Mouse (Mus musculus) thymus, postnatal 14 days (tissue): ENCODE data around the gene Rasl12.

Source experiments
- DNase-seq: peaks from one replicate; pipeline ENCODE4 v3.0.0; 2021

Gene Rasl12

DNA sequence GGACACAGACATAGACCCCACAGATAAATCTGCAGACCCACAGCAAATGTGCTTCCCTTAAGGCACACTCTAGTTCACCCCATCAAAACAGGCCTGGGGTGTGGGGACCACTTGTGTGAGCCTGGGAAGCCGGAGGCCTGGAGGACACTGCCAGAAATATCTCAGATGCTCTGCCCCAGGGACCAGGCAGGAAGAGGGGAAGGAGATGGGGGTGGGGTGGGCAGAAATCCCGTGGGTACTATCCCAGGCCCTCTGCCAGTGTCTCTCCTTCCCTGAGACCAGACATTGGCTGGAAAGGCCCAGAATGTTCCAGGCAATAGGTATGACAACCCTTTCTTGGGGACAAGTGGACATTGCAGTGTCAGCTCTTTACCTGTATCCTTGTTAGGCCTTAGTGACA is 4.7 kb upstream of the Rasl12 start:
- no peak for DNase-seq

- no peak for DNase-seq
These were observed 3.9 kb upstream of the Rasl12 start for GRCm38 (mm10) chr9:65394360-65394759.

DNA sequence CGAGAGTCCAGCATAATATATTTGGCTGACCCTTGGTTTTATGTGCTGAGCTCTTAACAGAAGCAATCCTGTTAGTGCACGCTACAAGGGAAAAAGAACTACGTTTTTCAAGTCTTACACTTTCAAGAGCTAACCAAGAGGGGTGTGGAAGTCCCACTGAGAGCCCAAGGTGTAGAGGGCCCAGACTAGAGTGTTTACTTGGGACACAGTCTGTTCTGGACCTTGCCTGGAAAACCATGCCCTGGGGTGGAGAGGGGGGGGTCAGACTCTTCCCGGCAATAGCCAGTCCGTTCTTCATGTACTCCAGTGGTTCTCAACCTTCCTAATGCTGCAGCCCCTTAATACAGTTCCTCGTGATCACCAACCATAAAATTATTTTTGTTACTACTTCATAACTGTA is 1.6 kb downstream of the Rasl12 start:
- DNase-seq, result no peak

DNA sequence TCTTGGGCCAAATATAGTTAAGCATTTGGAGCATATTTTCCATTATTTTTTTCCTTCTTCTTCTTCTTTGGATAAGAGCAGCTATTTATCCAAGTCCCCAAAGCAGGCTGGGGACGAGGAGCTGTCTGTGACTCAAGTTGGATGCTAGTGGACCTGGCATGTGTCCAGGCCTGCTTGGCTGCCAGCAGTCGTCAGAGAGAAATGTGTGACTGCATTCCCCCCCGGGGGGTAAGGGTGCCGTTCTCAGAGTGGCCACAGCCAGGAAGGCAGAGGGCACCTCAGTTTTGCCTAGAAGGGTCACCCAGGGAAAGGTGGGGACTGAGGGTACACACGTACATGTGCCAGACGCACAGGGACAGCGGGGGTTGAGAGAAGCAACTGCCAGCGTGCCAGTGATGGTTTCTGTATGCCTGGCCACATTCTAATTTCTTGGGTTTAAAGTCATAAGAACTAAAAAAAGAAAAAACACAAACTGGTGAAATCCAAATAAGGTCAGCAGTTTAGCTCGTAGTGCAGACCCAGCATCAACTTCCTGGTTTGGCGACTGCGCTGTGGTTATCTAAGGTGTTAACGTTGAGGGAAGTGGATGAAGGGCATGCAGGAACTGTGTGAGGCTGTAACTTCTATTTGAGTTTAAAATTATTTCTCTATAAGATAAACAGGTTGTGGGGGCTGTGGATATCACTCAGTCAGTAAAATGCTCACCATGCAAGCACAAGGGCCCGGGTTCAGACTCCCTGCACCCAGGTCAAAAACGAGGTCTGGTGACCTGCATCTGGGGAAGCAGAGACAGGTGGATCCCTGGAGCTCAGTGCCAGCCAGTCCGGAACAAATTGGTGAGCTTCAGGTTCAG is 6.3 kb downstream of the Rasl12 start:
- no peak for DNase-seq

GRCm38 (mm10) chr9:65405184-65405449 is 6.8 kb downstream of the Rasl12 start:
- no peak for DNase-seq

GRCm38 (mm10) chr9:65407327-65407726 is 9.0 kb downstream of the Rasl12 start:
- DNase-seq, result no peak

DNA sequence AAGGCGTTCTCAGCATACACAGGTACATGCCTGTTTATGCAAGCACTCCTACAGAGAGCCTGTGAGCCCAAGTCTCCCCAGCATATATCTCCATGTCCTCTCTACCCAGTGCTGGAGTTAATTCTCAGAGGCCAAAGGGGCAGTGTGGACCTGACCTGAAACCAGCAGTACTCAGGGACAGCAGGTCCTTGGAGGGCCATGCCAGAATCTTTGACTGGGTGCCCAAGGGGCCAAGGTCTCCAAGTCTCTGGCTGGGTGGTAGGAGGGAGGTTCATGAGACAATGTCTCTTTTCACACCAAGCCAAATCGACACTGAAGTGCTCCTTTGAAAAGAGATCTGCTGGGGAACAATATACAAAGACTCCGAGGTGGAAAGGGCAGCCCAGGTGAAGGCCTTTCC is 9.6 kb downstream of the Rasl12 start:
- DNase-seq, result no peak

- DNase-seq, result no peak
These were observed 10.6 kb downstream of the Rasl12 start for GRCm38 (mm10) chr9:65408871-65409295.

GRCm38 (mm10) chr9:65410378-65410777 is 12.1 kb downstream of the Rasl12 start:
- no peak for DNase-seq

GRCm38 (mm10) chr9:65411326-65411725 is 13.0 kb downstream of the Rasl12 start:
- no peak for DNase-seq

GRCm38 (mm10) chr9:65417738-65418137 is 19.4 kb downstream of the Rasl12 start:
- DNase-seq, result no peak

DNA sequence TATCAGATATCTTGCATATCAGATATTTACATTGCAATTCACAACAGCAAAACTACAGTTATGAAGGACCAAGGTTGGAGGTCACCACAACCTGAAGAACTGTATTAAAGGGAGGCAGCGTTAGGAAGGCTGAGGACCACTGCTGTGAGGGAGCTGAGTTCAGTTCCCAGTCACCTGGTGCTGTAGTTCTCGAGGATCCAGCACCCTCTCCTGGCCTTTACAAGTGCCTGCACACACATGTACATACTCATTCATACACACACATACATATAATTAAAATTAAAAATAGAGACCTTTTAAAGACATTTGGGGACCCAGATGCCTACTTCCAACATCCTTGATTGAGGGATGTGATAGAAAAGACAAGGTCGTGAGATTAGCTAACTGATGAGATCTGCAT is 21.3 kb downstream of the Rasl12 start:
- DNase-seq, result no peak

GRCm38 (mm10) chr9:65422760-65423501 is 24.6 kb downstream of the Rasl12 start, which contains the start of gene Slc51b:
TSS of gene Slc51b (minus strand) at chr9:65422955.
- DNase-seq, result no peak

DNA sequence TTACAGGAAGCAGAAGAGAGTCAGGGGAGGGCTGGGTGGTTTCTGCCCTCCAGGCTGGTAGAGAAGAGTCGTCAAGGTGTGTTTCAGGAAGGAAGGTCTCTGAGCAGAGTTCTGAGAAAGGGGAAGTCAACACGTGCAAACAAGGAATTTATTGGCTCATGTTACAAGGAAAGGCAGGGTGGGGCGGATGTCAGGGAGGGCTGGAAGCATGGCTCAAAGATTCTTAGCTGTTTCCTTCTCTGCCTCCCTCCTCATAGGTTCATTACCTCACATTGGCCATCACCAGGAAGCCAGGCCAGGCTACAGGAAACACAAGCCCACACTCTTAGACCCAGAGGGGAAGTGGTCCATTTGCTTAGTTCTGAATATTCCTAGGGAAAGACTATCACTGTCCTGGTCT is 26.1 kb downstream of the Rasl12 start:
- DNase-seq, result no peak

DNA sequence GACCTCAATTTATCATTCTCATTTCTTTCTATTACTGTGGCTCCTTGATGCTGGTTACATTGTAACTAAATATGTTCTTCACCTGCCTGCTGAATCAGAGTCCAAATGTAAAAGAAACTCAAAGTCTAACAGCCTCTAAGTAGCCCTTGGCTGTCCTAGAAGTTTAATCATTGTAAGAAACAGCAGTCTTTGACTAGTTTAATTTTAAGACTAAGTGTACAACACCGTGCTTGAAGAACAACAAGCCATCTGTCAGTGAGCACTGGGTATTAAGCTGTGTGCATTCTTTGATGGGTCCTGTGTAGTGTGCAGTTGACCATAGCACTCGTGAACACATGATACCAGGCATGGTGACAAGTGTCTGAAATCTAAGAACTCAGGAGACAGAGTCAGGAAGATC is 29.2 kb downstream of the Rasl12 start:
- DNase-seq, result no peak

DNA sequence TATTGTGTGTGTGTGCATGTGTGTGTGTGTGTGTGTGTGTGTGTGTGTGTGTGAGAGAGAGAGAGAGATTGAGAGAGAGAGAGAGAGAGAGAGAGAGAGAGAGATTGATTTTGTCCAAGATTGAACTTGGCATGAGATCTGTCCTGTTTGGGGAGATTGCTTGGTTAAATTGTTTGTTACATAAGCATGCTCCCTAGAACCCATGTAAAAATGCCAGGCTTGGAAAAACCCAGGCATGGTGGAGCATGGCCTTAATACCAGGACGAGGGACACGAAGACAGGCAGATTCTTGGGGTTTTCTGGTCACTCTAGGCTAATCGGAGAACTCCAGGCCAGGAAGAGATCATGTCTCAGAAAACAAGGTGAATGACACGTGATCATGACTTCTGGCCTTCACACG is 29.7 kb downstream of the Rasl12 start:
- no peak for DNase-seq

- DNase-seq, result no peak
These were observed 32.1 kb downstream of the Rasl12 start for GRCm38 (mm10) chr9:65430401-65430800.

DNA sequence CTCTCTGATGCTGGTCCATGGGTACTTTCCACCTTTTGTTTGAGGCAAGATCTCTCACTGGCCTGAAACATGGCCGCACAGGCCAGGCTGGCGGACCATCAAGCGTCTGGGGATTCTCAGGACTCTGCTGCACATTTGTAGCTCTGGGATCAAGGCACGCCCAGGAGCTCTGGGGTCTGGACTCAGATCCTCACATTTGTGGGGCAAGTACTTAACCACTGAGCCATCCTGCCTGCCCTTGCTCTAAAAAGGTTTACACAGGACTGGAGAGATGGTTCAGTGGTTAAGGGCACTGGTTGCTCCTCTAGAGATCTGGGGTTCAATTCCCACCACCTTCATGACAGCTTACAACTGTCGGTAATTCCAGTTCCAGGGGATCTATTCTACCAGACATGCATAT is 32.6 kb downstream of the Rasl12 start:
- no peak for DNase-seq

GRCm38 (mm10) chr9:65432236-65432635 is 33.9 kb downstream of the Rasl12 start:
- peak; percentile 84 for DNase-seq

- DNase-seq, result peak; percentile 73
These were observed 35.8 kb downstream of the Rasl12 start for GRCm38 (mm10) chr9:65434140-65434539.

GRCm38 (mm10) chr9:65435211-65435610 is 36.9 kb downstream of the Rasl12 start:
- peak; percentile 12 for DNase-seq

DNA sequence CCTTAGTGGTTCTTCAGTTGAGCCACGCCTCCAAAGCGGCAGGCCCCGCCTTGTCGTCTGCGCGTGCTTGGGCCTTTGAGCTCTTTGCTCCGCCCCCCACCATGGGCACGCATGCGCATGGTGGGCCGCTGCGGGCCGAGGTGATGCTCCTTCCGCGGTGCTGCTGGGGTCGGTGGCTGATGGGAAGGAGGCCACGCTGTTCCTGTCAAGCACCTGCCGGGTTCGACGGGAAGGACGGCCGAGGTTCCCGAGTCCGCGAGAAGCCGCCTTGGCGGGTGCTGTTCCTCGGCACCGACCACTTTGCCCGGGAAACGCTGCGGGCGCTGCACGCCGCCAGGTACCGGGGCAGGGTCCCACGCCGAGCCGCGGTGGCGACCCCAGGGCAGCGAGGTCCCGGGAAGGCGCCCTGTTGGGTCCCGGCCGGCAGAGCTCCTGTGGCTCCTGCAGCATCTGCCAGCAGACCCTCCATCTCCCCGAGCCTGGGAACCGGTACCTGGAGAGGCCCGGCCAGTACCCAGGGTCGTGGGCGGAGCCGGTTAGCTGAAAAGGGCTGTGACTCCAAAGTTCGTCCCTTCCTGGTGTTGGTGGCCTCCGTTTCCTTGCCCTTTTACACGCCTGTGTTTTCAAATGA is 37.5 kb downstream of the Rasl12 start, which contains the start of gene Mtfmt:
Mtfmt (plus strand) TSS at position 112 of the 631 bp plus-strand sequence.
- DNase-seq, result peak; percentile 98

DNA sequence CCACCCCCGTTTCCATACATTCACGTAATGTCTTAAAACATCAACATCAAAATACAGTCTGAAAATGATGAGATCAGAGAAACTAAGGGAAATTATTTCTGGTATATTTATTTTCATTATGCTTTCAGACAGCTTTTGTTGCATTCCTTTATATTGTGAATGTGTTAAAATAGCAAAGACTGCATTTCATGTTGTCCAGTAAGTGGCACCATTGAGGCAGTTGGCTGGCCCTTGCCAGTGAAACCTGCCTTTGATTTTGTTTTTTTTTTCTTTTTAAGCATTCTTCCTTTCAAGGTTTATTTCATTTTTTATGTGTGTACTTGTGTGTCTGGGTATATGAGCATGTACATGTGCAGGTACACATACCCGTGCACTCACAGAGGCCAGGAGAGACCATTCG is 46.4 kb downstream of the Rasl12 start:
- DNase-seq, result no peak

DNA sequence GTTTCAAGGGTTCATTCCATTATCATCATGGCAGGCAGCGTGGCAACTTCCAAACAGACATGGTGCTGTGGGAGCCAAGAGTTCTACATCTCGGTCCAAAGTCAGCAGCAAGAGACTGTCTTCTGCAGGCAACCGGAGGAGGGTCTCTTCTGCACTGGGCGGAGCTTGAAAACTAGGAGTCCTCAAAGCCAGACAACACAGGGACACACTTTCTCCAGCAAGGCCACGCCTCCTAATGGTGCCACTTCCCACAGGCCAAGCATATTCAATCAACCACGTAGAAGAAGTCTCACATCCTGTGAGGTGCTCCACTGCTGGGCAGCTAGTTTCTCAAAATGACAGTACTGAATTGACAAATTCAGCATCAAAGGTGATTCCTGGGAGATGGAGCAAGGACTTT is 49.6 kb downstream of the Rasl12 start:
- DNase-seq, result no peak
